Mouse (Mus musculus) embryonic facial prominence, embryonic 12.5 days (tissue): ENCODE data around the gene Bora. TPM values are rescaled to one million over a fixed set of nuclear protein-coding genes. Genes with fewer than 3 reads are reported as not detected.

Experiments used
- ATAC-seq: fragments of 200-750 bp; cut with Nextera tagmentation; 2 replicates; pipeline ENCODE4 v1.8.0; 2017; ENCODE audit not compliant: insufficient number of reproducible peaks, insufficient read depth, low FRiP score, low TSS enrichment
- H3K27ac ChIP-seq: fragments of 300-500 bp; sonication (generic); 2 replicates; pipeline ENCODE4 v1.5.1; 2016; ENCODE audit warnings: mild to moderate bottlenecking
- H3K27me3 ChIP-seq: fragments of 300-500 bp; sonication (generic); 2 replicates; pipeline ENCODE4 v1.6.1; 2016; ENCODE audit warnings: mild to moderate bottlenecking, moderate library complexity
- H3K36me3 ChIP-seq: fragments of 300-500 bp; sonication (generic); 2 replicates; pipeline ENCODE4 v1.6.1; 2016; ENCODE audit warnings: mild to moderate bottlenecking
- H3K4me1 ChIP-seq: fragments of 300-500 bp; sonication (generic); 2 replicates; pipeline ENCODE4 v1.6.1; 2016
- H3K4me2 ChIP-seq: fragments of 300-500 bp; sonication (generic); replicated peaks from 2 replicates; pipeline ENCODE4 v1.6.1; 2016; ENCODE audit warnings: mild to moderate bottlenecking, moderate library complexity
- H3K4me3 ChIP-seq: fragments of 300-500 bp; sonication (generic); 2 replicates; pipeline ENCODE4 v1.5.1; 2016; ENCODE audit warnings: mild to moderate bottlenecking
- H3K9ac ChIP-seq: fragments of 300-500 bp; sonication (generic); 2 replicates; pipeline ENCODE4 v1.6.1; 2016; ENCODE audit warnings: mild to moderate bottlenecking, moderate library complexity
- H3K9me3 ChIP-seq: fragments of 300-500 bp; sonication (generic); 2 replicates; pipeline ENCODE4 v1.6.1; 2016; ENCODE audit warnings: mild to moderate bottlenecking, moderate library complexity
- WGBS: fragments of 180-500 bp; shearing (Covaris S2); methylation state at CpG from one replicate; pipeline ENCODE4 v1.1.7; 2016; 5-methylcytosine and 5-hydroxymethylcytosine counted together
- polyA plus RNA-seq: library from polyadenylated mRNA; unstranded; fragments of >200 nt; fragmentation: Nextera tagmentation; extraction: Ambion mirVana; gene quantifications from 2 replicates; pipeline ENCODE4 v1.2.1, GENCODE M21; 2016

Bora gene
- polyA plus RNA-seq, 1 experiment from 2014 or later, result 86.2 TPM

DNA sequence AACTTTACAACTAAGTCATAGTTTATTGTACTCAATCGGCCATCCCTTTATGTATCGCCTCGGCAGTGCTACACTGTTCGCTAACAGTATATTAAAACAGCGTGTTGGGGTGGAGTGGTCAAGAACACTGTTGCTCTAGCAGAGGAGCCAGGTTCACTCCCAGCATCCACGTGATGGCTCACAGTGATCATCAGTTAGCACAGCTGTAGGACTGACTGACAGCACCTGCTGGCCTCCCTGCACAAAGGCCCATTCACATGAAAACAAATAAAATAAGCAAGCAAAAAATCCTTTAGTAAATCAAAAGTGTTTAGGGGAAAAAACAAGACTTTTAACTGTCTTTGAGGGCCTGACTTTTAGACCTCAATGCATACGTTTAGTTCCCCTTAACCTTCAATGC is 42.9 kb downstream of the Bora start:
- no peak for ATAC-seq
- Histone ChIP-seq H3K9me3 (no peaks in the 10 kb centered on the region), H3K27me3 (no peaks in the 10 kb centered on the region), H3K4me3 (no peak overlapping the region), H3K9ac (no peak overlapping the region), H3K4me2 (no peak overlapping the region), H3K4me1 (no peaks in the 10 kb centered on the region), H3K36me3 (peaks cover 61% of the 10 kb centered on the region), H3K27ac (no peak overlapping the region)
- 93% methylated on average over 7 of the region's 7 CpGs for WGBS

DNA sequence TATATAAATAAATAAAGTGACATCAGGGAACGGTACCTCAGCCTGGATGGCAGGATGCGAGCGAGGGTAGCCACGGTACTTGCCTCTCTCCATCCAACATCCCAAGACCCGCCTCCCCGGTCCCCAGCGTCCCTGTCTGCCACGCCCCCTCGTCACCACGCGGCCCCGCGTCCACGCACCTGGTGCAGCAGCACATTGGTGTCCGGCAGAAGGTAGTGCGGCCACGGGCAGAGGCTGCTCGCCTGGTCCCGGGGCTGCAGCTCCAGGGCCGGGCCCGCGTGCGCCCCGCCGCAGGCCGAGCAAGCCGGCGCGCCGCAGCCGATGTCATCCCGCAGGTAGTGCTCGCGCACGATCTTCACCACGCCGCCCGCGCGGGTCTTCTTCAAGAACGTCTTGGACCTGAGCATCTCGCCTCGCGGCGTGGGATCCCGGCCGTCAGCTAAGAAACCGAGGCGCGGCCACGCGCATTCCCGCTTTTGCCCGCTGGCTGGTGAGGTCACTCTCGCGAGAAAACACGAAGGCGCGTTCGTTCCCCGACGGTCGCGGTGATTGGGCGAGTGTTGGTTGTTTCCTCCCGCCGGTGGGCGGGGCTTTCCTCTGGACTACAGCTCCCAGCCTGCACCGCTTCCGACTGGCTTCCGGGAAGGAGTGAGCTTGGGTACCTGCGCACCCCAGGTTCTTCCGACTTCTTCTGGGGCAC is 53.4 kb downstream of the Bora start, which contains the start of the genes Pibf1 and Dis3:
Gene Pibf1 (plus strand): TSS at position 158 of the 700 bp plus-strand sequence.
Gene Dis3 (minus strand): TSS at position 504 of the 700 bp plus-strand sequence.
- Histone ChIP-seq H3K27me3 (no peaks in the 10 kb centered on the region), H3K27ac (peak within 1 kb of the TSS; percentile 86), H3K9me3 (no peaks in the 10 kb centered on the region), H3K4me1 (peaks cover 10% of the 10 kb centered on the region), H3K9ac (peak within 1 kb of the TSS; percentile 93), H3K4me3 (peak within 1 kb of the TSS; percentile 97), H3K36me3 (peaks cover 50% of the 10 kb centered on the region), H3K4me2 (peak within 1 kb of the TSS; percentile 69)
- WGBS, result under 1% methylated on average over 73 of the region's 73 CpGs
- peak; percentile 98 for ATAC-seq

DNA sequence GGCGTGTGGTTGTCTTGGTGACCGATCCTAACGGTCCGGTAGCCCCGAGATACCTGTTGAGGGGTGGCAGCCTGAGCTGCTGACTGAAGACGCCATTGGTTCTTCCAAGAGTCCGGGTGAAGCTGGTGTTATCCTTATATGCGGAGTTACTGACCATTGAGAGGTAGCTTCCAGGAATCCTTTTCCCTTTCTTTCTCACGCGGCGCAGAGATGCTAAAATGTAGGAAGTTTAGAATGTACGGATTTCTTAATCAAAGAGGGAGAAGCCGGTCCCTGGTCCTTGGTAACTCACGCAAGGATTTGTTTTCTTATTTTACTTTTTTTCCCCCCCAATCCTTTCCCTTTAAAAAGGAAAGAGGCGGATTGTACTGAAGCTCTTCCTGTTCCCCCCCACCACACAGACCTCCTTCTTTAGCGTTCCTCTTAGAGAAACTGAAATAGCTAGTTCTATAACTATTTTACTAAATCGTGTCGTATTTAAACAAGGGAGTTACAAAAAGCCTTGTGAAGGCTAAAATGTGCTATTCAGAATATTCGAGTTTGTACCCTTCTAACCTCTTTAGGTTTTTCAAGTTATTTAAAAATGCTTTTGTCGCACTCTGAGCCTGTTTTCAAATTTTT is 54.1 kb downstream of the Bora start:
- no peak overlapping the region for H3K27ac ChIP-seq
- ATAC-seq, result no peak

DNA sequence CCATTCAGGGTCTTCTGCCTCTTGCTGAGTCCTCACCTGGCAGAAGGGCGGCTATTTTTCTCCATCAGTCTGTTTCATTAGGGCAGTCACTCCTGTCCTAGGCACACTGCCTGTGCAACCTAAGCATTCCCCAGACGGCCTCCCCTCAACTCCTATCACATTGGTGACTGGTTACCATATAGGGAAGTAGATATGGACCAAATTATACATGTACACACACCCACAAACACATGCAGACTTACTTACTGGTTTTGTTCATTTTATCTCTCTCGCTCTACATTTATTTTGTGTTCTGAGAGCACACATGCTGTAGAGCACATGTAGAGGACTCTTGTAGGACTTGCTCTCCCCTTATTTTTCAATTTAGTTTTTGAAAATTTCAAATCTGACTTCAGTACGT is 57.0 kb downstream of the Bora start:
- WGBS, result 87% methylated on average over 4 of the region's 4 CpGs
- H3K9ac ChIP-seq, result no peak overlapping the region
- no peak for ATAC-seq
- H3K27ac ChIP-seq, result no peak overlapping the region
- H3K9me3 ChIP-seq, result no peaks in the 10 kb centered on the region
- peaks cover 38% of the 10 kb centered on the region for H3K36me3 ChIP-seq
- H3K4me1 ChIP-seq, result peaks cover 10% of the 10 kb centered on the region
- no peak overlapping the region for H3K4me2 ChIP-seq
- H3K4me3 ChIP-seq, result no peak overlapping the region
- H3K27me3 ChIP-seq, result no peaks in the 10 kb centered on the region

More for the DNA sequence above, 54.1 kb downstream of the Bora start:
- Histone ChIP-seq H3K4me1 (peaks cover 10% of the 10 kb centered on the region), H3K4me3 (peak overlapping the region; percentile 97), H3K9ac (peak overlapping the region; percentile 59), H3K9me3 (no peaks in the 10 kb centered on the region), H3K36me3 (peaks cover 47% of the 10 kb centered on the region), H3K4me2 (peak overlapping the region; percentile 60), H3K27me3 (no peaks in the 10 kb centered on the region)
- 7% methylated on average over 20 of the region's 20 CpGs for WGBS

DNA sequence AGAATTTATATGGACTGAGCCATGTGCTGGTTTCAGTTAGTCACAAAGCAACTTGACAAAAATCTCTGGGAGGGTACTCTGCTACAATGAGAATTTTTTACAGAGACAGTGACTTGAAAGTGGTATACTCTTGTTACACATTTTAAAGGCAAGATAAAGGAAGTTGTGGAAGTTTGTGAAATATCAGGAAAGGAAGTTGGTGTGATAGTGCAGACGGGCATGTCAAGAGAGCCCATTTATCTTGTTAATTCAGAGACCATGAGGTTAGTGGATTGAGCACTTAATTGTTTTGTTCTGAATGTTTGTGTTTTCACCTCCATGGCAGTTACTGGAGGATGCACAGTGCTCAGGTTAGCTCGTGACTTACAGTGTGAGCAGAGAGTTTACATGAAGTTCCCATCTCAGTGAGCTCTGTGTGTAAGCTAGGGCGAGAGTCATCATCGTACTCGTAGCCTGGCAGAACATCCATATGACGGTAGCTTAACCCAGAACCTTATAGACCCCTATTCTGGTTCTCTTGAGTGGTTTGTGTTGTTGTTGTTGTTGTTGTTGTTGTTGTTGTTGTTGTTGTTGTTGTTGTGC is 58.6 kb downstream of the Bora start:
- Histone ChIP-seq H3K27ac (no peak overlapping the region), H3K4me3 (no peak overlapping the region), H3K36me3 (peaks cover 50% of the 10 kb centered on the region), H3K27me3 (no peaks in the 10 kb centered on the region), H3K4me2 (no peak overlapping the region), H3K4me1 (0 out of 2 replicates have a peak, but pooled peaks cover 3% of the 10 kb centered on the region), H3K9me3 (no peaks in the 10 kb centered on the region), H3K9ac (no peak overlapping the region)
- 87% methylated on average over 6 of the region's 6 CpGs for WGBS
- no peak for ATAC-seq

DNA sequence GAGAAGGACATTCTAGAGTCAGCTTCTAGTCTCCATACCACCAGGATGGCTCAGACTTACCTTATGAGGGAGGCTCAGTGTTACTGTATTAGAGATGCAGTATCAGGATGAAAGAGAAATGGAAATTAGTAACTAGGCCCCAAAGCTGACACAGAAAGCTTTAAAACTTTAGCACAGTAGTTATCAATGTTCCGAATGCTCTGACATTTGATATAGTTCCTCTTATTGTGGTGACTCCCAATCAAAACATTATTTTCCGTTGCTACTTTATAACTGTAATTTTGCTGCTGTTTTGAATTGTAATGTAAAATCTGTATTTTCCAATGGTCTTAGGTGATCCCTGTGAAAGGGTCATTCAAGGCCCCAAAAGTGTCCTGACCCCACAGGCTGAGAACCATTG is 60.6 kb downstream of the Bora start:
- H3K4me2 ChIP-seq, result no peak overlapping the region
- ATAC-seq, result no peak
- no peaks in the 10 kb centered on the region for H3K27me3 ChIP-seq
- no peak overlapping the region for H3K27ac ChIP-seq
- H3K4me1 ChIP-seq, result no peaks in the 10 kb centered on the region
- no peaks in the 10 kb centered on the region for H3K9me3 ChIP-seq
- no peak overlapping the region for H3K4me3 ChIP-seq
- 87% methylated on average over 2 of the region's 2 CpGs for WGBS
- peaks cover 60% of the 10 kb centered on the region for H3K36me3 ChIP-seq
- no peak overlapping the region for H3K9ac ChIP-seq

DNA sequence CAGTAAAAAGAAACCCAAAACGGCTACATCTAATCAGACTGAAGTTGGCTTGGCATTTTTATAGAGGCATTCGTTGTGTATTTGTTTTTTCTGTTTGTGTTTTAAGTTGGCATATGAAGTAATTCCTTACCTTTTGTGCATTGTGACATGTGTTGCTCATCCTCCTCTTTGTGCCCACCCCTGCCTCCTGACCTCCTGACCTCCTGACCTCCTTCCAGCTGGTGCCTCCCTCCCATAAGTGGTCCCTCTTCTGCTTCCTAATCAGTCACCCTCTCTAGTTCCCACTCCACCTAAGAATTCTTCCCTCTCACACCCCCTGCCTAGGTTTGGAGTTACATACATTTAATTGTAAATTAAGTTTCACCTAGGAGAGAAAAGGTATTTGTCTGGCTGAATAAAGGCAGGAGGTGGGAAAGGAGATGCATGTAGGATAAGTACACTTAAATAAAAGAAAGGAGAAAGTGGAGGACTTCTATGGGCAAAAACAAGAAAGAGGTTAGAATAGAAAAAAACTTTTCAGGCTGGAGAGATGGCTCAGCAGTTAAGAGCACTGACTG is 61.7 kb downstream of the Bora start:
- Histone ChIP-seq H3K27ac (no peak overlapping the region), H3K9ac (no peak overlapping the region), H3K36me3 (peaks cover 56% of the 10 kb centered on the region), H3K4me2 (no peak overlapping the region), H3K9me3 (no peaks in the 10 kb centered on the region), H3K4me3 (no peak overlapping the region), H3K4me1 (no peaks in the 10 kb centered on the region), H3K27me3 (no peaks in the 10 kb centered on the region)
- WGBS, result 83% methylated on average over 2 of the region's 2 CpGs
- ATAC-seq, result no peak

DNA sequence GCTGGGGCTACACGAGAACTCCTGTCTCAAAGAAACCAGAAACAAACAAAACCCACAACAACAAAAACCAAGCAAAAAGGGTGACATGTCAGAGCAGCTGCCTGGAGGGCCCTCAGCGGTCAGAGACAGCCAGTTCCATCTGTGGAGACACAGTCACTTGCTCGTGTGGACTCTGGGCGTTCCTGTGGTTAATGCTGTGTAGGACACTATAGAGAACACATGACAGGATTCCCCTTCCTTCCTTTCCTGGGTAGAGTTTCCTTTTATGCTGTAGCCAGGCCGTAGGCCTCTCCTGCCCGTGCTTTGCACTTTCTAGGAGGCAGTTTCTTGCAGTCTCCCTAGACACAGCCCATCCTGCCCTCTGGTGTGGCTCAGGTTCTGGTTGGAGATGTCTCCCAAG is 62.7 kb downstream of the Bora start:
- 84% methylated on average over 6 of the region's 6 CpGs for WGBS
- Histone ChIP-seq H3K4me3 (no peak overlapping the region), H3K27ac (no peak overlapping the region), H3K27me3 (no peaks in the 10 kb centered on the region), H3K4me1 (no peaks in the 10 kb centered on the region), H3K9ac (no peak overlapping the region), H3K4me2 (no peak overlapping the region), H3K9me3 (no peaks in the 10 kb centered on the region), H3K36me3 (peaks cover 56% of the 10 kb centered on the region)
- no peak for ATAC-seq

DNA sequence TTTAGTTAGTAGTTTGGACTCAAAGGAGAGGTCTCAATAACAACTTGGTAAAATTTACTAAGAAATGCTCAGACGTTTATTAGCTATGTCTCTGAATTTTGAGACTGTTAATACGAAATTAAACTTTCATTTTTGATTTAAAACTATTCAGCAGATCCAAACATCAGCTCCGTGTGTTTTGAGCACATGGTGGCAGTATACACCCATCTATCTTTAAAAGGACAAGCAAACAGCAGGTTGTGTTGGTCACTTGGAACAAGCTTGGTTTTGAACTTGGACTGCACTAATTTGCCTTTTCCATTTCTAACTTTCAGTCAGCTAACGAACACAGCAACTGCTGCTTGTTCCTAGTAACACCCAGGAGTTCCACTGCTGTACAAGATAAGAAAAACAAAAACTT is 71.6 kb downstream of the Bora start:
- no peak for ATAC-seq
- H3K9me3 ChIP-seq, result no peaks in the 10 kb centered on the region
- 80% methylated on average over 4 of the region's 4 CpGs for WGBS
- peaks cover 38% of the 10 kb centered on the region for H3K36me3 ChIP-seq
- no peak overlapping the region for H3K9ac ChIP-seq
- H3K4me1 ChIP-seq, result no peaks in the 10 kb centered on the region
- H3K27me3 ChIP-seq, result no peaks in the 10 kb centered on the region
- H3K4me3 ChIP-seq, result no peak overlapping the region
- H3K27ac ChIP-seq, result no peak overlapping the region
- H3K4me2 ChIP-seq, result no peak overlapping the region

DNA sequence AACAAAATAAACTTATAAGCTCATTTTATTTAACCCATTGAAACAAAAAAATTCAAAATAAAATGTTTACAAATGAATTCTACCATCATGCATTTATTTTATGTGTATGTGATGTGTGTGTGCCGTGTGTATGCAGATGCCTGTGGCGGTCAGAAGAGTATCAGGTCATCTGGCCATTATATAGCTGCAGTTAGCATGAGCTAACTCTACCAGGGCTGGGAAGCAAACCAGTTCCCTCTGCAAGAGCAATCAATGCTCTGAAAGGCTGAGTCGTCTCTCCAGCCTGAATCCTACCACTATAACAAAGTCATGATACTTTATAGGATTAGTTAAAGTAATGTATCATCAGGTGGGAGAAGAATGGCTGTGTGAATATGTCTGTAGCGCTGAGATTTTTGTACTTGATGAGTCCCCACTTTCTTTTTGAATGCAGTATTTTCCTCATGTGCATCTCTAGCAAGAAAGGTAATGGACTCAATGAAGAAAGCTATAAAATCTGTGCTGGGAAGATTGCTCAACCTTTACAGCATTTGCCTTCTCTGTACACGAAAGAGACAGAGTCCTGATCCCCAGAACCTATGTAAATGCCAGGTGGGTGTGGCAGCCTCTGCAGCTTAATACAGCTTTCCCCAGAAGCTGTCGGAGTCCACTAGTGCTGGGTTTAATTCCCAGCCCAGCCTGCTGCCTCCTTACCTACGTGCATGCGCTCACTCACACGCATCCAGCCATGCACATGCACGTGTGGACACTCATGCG is 75.7 kb downstream of the Bora start:
- 92% methylated on average over 11 of the region's 11 CpGs for WGBS
- Histone ChIP-seq H3K4me3 (no peak overlapping the region), H3K27ac (no peak overlapping the region), H3K4me1 (no peaks in the 10 kb centered on the region), H3K9ac (no peak overlapping the region), H3K36me3 (peaks cover 19% of the 10 kb centered on the region), H3K4me2 (no peak overlapping the region), H3K9me3 (no peaks in the 10 kb centered on the region), H3K27me3 (no peaks in the 10 kb centered on the region)
- no peak for ATAC-seq

DNA sequence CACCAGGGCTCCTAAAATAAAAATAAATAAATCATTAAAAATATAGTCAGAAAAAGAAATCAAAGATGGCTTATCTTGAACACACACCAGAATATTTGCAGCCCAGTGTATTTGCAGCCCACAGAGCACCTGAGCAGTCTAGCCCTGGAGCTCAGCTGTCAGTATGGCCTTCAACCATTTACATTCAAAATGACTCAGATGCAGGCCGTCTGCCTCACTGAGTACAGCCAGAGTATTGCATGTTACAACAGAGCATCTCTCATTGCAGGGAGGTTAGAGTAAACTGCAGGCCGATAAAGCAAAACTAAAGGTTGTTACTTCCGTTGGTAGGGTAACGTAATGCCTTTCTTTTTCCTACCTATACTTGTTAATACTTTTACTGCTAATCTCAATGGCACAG is 78.1 kb downstream of the Bora start:
- ATAC-seq, result no peak
- no peaks in the 10 kb centered on the region for H3K4me1 ChIP-seq
- no peaks in the 10 kb centered on the region for H3K27me3 ChIP-seq
- no peaks in the 10 kb centered on the region for H3K9me3 ChIP-seq
- WGBS, result 85% methylated on average over 4 of the region's 4 CpGs
- peaks cover 10% of the 10 kb centered on the region for H3K36me3 ChIP-seq
- no peak overlapping the region for H3K27ac ChIP-seq
- H3K4me3 ChIP-seq, result no peak overlapping the region
- H3K9ac ChIP-seq, result no peak overlapping the region
- H3K4me2 ChIP-seq, result no peak overlapping the region
